Mouse (Mus musculus): ENCODE measurements at regions not wholly inside any gene's neighbourhood (a gene's known extent, or its start where the extent isn't known, plus 50 kb on each side); places are given as distances from the start of the nearest gene placed in this dataset.

- no peak for TF ChIP-seq POLR2A (IDR thresholded peaks at IDR 0.05; ENCODE audit: borderline replicate concordance, extremely low read depth, insufficient read depth, insufficient read length, poor library complexity, severe bottlenecking)
- TF ChIP-seq CTCF (IDR thresholded peaks at IDR 0.05; ENCODE audit: borderline replicate concordance, extremely low read depth, insufficient read depth, insufficient read length), result no peak
- peak; percentile 19 for DNase-seq (ENCODE audit: low read depth)
These were observed 78.9 kb downstream of the Arrdc3 start for GRCm38 (mm10) chr13:80961985-80962617.

- TF ChIP-seq POLR2A (IDR thresholded peaks at IDR 0.05; ENCODE audit: borderline replicate concordance, extremely low read depth, insufficient read depth, insufficient read length, poor library complexity, severe bottlenecking) (no peak), CTCF (IDR thresholded peaks at IDR 0.05; ENCODE audit: borderline replicate concordance, extremely low read depth, insufficient read depth, insufficient read length) (no peak)
- DNase-seq (ENCODE audit: low read depth), result peak; percentile 94
These were observed 79.8 kb downstream of the Arrdc3 start for GRCm38 (mm10) chr13:80962789-80963590.

- no peak for DNase-seq (ENCODE audit: low read depth)
- no peak for TF ChIP-seq CTCF (IDR thresholded peaks at IDR 0.05; ENCODE audit: borderline replicate concordance, extremely low read depth, insufficient read depth, insufficient read length)
- TF ChIP-seq POLR2A (IDR thresholded peaks at IDR 0.05; ENCODE audit: borderline replicate concordance, extremely low read depth, insufficient read depth, insufficient read length, poor library complexity, severe bottlenecking), result no peak
These were observed 80.4 kb downstream of the Arrdc3 start for GRCm38 (mm10) chr13:80963591-80963940.

- DNase-seq (ENCODE audit: low read depth), result no peak
- no peak for TF ChIP-seq POLR2A (IDR thresholded peaks at IDR 0.05; ENCODE audit: borderline replicate concordance, extremely low read depth, insufficient read depth, insufficient read length, poor library complexity, severe bottlenecking)
- no peak for TF ChIP-seq CTCF (IDR thresholded peaks at IDR 0.05; ENCODE audit: borderline replicate concordance, extremely low read depth, insufficient read depth, insufficient read length)
These were observed 88.5 kb downstream of the Arrdc3 start for GRCm38 (mm10) chr13:80971664-80972063.

GRCm38 (mm10) chr13:80974424-80974823 is 91.2 kb downstream of the Arrdc3 start:
- DNase-seq (ENCODE audit: low read depth), result no peak
- no peak for TF ChIP-seq CTCF (IDR thresholded peaks at IDR 0.05; ENCODE audit: borderline replicate concordance, extremely low read depth, insufficient read depth, insufficient read length)
- TF ChIP-seq POLR2A (IDR thresholded peaks at IDR 0.05; ENCODE audit: borderline replicate concordance, extremely low read depth, insufficient read depth, insufficient read length, poor library complexity, severe bottlenecking), result no peak

GRCm38 (mm10) chr13:80977266-80977665 is 94.1 kb downstream of the Arrdc3 start:
- DNase-seq (ENCODE audit: low read depth), result no peak
- TF ChIP-seq CTCF (IDR thresholded peaks at IDR 0.05; ENCODE audit: borderline replicate concordance, extremely low read depth, insufficient read depth, insufficient read length), result no peak

GRCm38 (mm10) chr13:80981201-80981600 is 98.0 kb downstream of the Arrdc3 start:
- TF ChIP-seq POLR2A (IDR thresholded peaks at IDR 0.05; ENCODE audit: borderline replicate concordance, extremely low read depth, insufficient read depth, insufficient read length, poor library complexity, severe bottlenecking) (no peak), CTCF (IDR thresholded peaks at IDR 0.05; ENCODE audit: borderline replicate concordance, extremely low read depth, insufficient read depth, insufficient read length) (no peak)
- DNase-seq (ENCODE audit: low read depth), result no peak

GRCm38 (mm10) chr13:80986657-80987056 is 103.5 kb downstream of the Arrdc3 start:
- TF ChIP-seq POLR2A (IDR thresholded peaks at IDR 0.05; ENCODE audit: borderline replicate concordance, extremely low read depth, insufficient read depth, insufficient read length, poor library complexity, severe bottlenecking) (no peak), CTCF (IDR thresholded peaks at IDR 0.05; ENCODE audit: borderline replicate concordance, extremely low read depth, insufficient read depth, insufficient read length) (no peak)
- DNase-seq (ENCODE audit: low read depth), result peak; percentile 36

- TF ChIP-seq CTCF (IDR thresholded peaks at IDR 0.05; ENCODE audit: borderline replicate concordance, extremely low read depth, insufficient read depth, insufficient read length) (no peak), POLR2A (IDR thresholded peaks at IDR 0.05; ENCODE audit: borderline replicate concordance, extremely low read depth, insufficient read depth, insufficient read length, poor library complexity, severe bottlenecking) (no peak)
- no peak for DNase-seq (ENCODE audit: low read depth)
These were observed 106.6 kb downstream of the Arrdc3 start for GRCm38 (mm10) chr13:80989756-80990155.

GRCm38 (mm10) chr13:80992342-80992741 is 109.2 kb downstream of the Arrdc3 start:
- no peak for TF ChIP-seq CTCF (IDR thresholded peaks at IDR 0.05; ENCODE audit: borderline replicate concordance, extremely low read depth, insufficient read depth, insufficient read length)
- no peak for TF ChIP-seq POLR2A (IDR thresholded peaks at IDR 0.05; ENCODE audit: borderline replicate concordance, extremely low read depth, insufficient read depth, insufficient read length, poor library complexity, severe bottlenecking)

GRCm38 (mm10) chr13:81008864-81009766 is 125.9 kb downstream of the Arrdc3 start:
- TF ChIP-seq CTCF (IDR thresholded peaks at IDR 0.05; ENCODE audit: borderline replicate concordance, extremely low read depth, insufficient read depth, insufficient read length) (no peak), POLR2A (IDR thresholded peaks at IDR 0.05; ENCODE audit: borderline replicate concordance, extremely low read depth, insufficient read depth, insufficient read length, poor library complexity, severe bottlenecking) (no peak)
- no peak for DNase-seq (ENCODE audit: low read depth)

More at GRCm38 (mm10) chr13:80992342-80992741, 109.2 kb downstream of the Arrdc3 start:
- DNase-seq (ENCODE audit: low read depth), result no peak
